Mouse (Mus musculus) liver, embryonic 16.5 days (tissue): ENCODE measurements around the gene Gm9817. TPM values are rescaled to one million over a fixed set of nuclear protein-coding genes. Genes with fewer than 3 reads are reported as not detected.
"Not testable (repeated sequence)": the region's sequence is repeated elsewhere in the genome, so short reads cannot be mapped to it uniquely, and the experiment has no call there.

Experiments
- ATAC-seq: fragments of 200-750 bp; cut with Nextera tagmentation; 2 replicates; pipeline ENCODE4 v1.8.0; 2017; ENCODE audit warnings: low read depth, mild to moderate bottlenecking, moderate number of reproducible peaks, moderate library complexity
- H3K27ac ChIP-seq: fragments of 300-500 bp; sonication (generic); 2 replicates; pipeline ENCODE4 v1.5.1; 2014; ENCODE audit warnings: mild to moderate bottlenecking, low read length
- H3K27me3 ChIP-seq: fragments of 300-500 bp; sonication (generic); 2 replicates; pipeline ENCODE4 v1.6.1; 2014; ENCODE audit warnings: low read depth, low read length, mixed read lengths; ENCODE audit not compliant: control insufficient read depth, insufficient read depth
- H3K36me3 ChIP-seq: fragments of 300-500 bp; sonication (generic); 2 replicates; pipeline ENCODE4 v1.6.1; 2014; ENCODE audit warnings: mild to moderate bottlenecking; ENCODE audit not compliant: control insufficient read depth, insufficient read depth
- H3K4me1 ChIP-seq: fragments of 300-500 bp; sonication (generic); 2 replicates; pipeline ENCODE4 v1.6.1; 2014; ENCODE audit warnings: low read depth, low read length, mixed read lengths; ENCODE audit not compliant: control insufficient read depth
- H3K4me2 ChIP-seq: fragments of 300-500 bp; sonication (generic); 2 replicates; pipeline ENCODE4 v1.6.1; 2014; ENCODE audit warnings: low read depth, low read length, mixed read lengths
- H3K4me3 ChIP-seq: fragments of 300-500 bp; sonication (generic); 2 replicates; pipeline ENCODE4 v1.5.1; 2014; ENCODE audit warnings: low read depth, mild to moderate bottlenecking, low read length
- H3K9ac ChIP-seq: fragments of 300-500 bp; sonication (generic); 2 replicates; pipeline ENCODE4 v1.6.1; 2014; ENCODE audit warnings: low read depth, low read length
- H3K9me3 ChIP-seq: fragments of 300-500 bp; sonication (generic); replicated peaks from 2 replicates; pipeline ENCODE4 v1.6.1; 2016; ENCODE audit warnings: low read length; ENCODE audit not compliant: control insufficient read depth
- WGBS: fragments of 180-500 bp; shearing (Covaris S2); extraction: QIAGEN DNeasy Blood & Tissue Kit; methylation state at CpG from one replicate; pipeline ENCODE4 v1.1.7; 2014; ENCODE audit not compliant: insufficient replicate concordance; 5-methylcytosine and 5-hydroxymethylcytosine counted together
- polyA plus RNA-seq: library from polyadenylated mRNA; unstranded; fragments of >200 nt; fragmentation: Nextera tagmentation; extraction: Ambion mirVana; gene quantifications from 2 replicates; pipeline ENCODE4 v1.2.1, GENCODE M21; 2015

The Gm9817 gene
- not detected in 2 replicates for polyA plus RNA-seq

DNA sequence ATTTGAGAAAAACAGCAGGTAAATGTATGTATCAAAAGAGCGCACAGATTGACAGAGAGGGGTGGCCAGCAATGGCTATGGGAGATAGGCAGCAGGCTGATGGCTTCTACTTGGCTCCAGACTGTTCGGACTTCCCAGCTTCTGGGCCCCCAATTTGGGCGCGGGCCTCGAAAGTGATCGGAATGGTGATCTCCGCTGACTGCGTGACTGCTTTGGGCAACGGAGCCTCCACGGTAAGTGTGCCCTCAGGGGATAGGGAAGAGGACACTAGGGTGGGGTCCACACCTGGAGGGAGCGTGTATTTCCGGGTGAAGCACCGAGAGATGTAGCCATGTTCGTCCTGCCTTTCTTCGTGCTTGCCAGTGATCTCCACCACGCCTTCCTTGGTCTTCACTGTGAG, at the start of gene Gm9817:
Gene Gm9817 (plus strand): TSS at position 301 of the 400 bp plus-strand sequence.
- peaks cover 22% of the 10 kb centered on the region for H3K27me3 ChIP-seq
- H3K4me2 ChIP-seq, result not testable (repeated sequence)

DNA sequence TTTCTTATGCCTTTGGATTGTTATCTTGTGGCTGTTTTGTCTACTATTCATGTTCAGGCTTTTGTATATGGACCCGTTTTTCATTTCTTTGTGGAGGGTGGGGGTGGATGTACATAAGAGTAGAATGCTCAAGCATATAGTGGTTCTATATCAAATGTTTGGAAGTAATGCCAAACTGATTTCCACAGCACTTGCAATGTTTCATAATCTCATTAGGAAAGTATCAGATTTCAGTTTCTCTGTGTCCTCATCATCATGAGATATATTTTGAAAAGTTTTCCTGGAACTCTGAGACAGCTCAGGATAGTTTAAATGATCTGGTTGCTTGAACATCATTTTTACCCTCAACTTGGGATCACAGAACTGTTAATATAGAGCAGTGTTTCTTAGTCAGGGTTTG, 48.7 kb upstream of the Gm9817 start:
- Histone ChIP-seq H3K4me2 (no peak overlapping the region), H3K4me3 (no peak overlapping the region), H3K4me1 (peaks cover 4% of the 10 kb centered on the region), H3K36me3 (no peaks in the 10 kb centered on the region), H3K9me3 (no peaks in the 10 kb centered on the region), H3K9ac (no peak overlapping the region), H3K27me3 (peaks cover 12% of the 10 kb centered on the region; the same call in 1 of the 2 replicates), H3K27ac (no peak overlapping the region)
- no peak for ATAC-seq
- WGBS, result 35% methylated on average over 1 of the region's 1 CpGs

More for the DNA sequence above, at the start of gene Gm9817:
- not testable (repeated sequence) for H3K4me3 ChIP-seq, H3K9me3 ChIP-seq, H3K4me1 ChIP-seq, H3K36me3 ChIP-seq, ATAC-seq, H3K27ac ChIP-seq, H3K9ac ChIP-seq
- WGBS, result 47% methylated on average over 16 of the region's 16 CpGs

DNA sequence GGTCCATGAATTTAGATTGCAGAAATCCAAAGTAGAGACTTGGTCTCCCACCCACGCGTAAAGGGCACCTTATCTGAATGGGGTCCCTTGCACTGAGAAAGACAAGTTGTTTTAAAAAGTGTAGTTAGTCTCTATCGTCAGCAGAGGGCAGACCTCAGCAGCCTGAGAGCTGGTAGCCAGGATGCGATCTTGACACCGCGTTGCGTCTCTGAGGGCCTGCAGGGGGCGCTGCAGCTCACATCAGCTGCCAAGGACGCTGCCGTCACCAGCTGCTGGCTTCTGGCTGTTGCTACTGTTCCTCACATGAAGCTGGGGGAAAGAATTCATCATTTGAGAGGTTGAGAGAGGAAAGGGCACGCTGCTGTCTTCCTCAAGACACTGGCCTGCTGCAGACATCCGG, 47.7 kb upstream of the Gm9817 start:
- no peak overlapping the region for H3K27ac ChIP-seq
- peaks cover 4% of the 10 kb centered on the region for H3K4me1 ChIP-seq
- whole genome bisulfite sequencing, result 8% methylated on average over 12 of the region's 12 CpGs
- H3K9ac ChIP-seq, result no peak overlapping the region
- no peak overlapping the region for H3K4me3 ChIP-seq
- no peaks in the 10 kb centered on the region for H3K9me3 ChIP-seq
- peaks cover 12% of the 10 kb centered on the region; the same call in 1 of the 2 replicates for H3K27me3 ChIP-seq
- H3K4me2 ChIP-seq, result no peak overlapping the region
- no peaks in the 10 kb centered on the region for H3K36me3 ChIP-seq
- no peak for ATAC-seq

DNA sequence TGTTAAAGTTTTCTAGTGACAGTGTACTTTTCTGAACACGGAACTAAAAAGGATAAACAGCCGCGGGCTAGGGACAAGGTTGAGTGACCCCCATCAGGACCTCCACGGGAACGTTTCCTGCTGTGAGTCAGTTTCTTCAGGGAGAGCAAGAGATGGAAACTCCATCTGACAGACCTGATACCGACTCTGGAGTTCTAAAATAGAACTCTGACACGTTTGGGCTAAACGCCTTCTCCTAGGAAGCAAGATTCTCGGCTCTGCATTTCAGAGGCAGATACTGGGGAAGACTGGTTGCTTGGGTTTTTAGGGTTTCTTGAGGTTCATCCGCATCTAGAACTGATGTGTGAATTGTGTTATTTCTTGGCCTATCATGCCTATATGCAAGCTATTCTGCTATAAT, 47.2 kb upstream of the Gm9817 start:
- no peak for ATAC-seq
- Histone ChIP-seq H3K4me2 (no peak overlapping the region), H3K9me3 (no peaks in the 10 kb centered on the region), H3K9ac (no peak overlapping the region), H3K36me3 (no peaks in the 10 kb centered on the region), H3K27ac (no peak overlapping the region), H3K27me3 (peaks cover 12% of the 10 kb centered on the region), H3K4me3 (no peak overlapping the region), H3K4me1 (peaks cover 4% of the 10 kb centered on the region)
- 40% methylated on average over 10 of the region's 10 CpGs for WGBS

DNA sequence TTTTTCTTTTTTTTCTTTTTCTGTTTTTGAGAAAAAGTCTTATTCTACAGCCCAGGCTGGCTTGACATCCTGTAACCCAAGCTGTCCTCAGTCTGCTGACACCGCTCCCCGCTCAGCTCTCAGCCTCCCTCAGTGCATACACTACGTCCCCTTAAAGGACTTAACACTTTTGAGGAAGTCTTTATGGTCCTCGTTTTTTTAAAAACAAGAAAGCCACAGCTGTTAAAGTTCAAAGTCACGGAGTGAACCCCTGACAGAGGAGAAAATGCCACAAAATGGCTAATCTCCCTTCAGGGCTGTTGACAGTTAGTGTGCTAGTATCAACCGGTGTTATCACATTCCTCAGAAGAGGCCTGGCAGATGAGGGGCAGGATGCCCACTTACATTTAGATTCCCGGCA, 46.7 kb upstream of the Gm9817 start:
- 10% methylated on average over 7 of the region's 7 CpGs for WGBS
- no peak overlapping the region for H3K4me2 ChIP-seq

DNA sequence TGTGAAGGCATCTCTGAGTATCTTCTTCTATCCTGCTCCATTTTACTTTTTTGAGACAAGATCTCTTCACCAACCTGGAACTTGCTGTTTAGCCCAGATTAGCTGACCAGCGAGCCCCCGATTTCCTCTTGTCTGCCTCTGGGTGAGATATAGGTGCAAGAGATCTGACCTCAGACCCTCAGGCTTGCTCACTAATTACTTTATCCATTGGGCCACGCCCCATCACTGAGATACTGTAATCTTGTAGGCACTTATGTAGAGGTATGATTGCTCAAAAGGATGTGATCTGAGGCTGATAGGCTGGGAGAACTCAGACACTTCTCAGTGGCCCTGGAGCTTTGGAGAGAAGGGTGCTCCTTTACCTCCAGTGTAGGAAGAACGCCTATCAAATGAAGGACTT, 46.0 kb upstream of the Gm9817 start:
- peaks cover 12% of the 10 kb centered on the region for H3K27me3 ChIP-seq
- WGBS, result 28% methylated on average over 4 of the region's 4 CpGs
- no peaks in the 10 kb centered on the region for H3K36me3 ChIP-seq
- H3K4me1 ChIP-seq, result peaks cover 4% of the 10 kb centered on the region
- H3K9ac ChIP-seq, result no peak overlapping the region
- no peak overlapping the region for H3K4me3 ChIP-seq
- no peak overlapping the region for H3K27ac ChIP-seq
- H3K4me2 ChIP-seq, result no peak overlapping the region
- H3K9me3 ChIP-seq, result no peaks in the 10 kb centered on the region
- no peak for ATAC-seq

More for the DNA sequence above, 46.7 kb upstream of the Gm9817 start:
- Histone ChIP-seq H3K9me3 (no peaks in the 10 kb centered on the region), H3K27me3 (peaks cover 12% of the 10 kb centered on the region), H3K9ac (no peak overlapping the region), H3K4me1 (peaks cover 4% of the 10 kb centered on the region), H3K4me3 (no peak overlapping the region), H3K36me3 (no peaks in the 10 kb centered on the region), H3K27ac (no peak overlapping the region)
- ATAC-seq, result peak; percentile 21; the same call in 1 of the 2 replicates

DNA sequence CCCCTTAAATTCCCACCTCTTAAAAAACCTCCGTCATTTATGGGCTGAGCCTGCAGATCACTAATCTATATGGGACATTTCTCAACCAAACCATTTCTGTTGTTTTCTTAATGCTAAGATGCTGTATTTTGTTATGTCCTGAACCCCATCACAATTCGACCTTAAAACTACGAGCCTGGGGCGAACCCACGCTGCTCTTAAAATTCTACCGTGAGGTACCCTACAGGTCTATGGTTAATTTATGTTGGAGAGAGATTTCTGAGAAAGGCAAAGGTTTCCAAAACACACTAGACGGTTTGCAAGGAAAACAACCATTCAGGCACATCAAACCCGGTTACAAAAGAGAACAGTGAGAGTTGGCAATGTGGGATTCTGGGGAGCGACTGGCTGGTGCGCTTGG, 45.1 kb upstream of the Gm9817 start:
- H3K4me2 ChIP-seq, result no peak overlapping the region
- no peak overlapping the region for H3K4me3 ChIP-seq
- H3K4me1 ChIP-seq, result peaks cover 4% of the 10 kb centered on the region
- H3K27me3 ChIP-seq, result peaks cover 12% of the 10 kb centered on the region
- no peak for ATAC-seq
- no peaks in the 10 kb centered on the region for H3K9me3 ChIP-seq
- H3K9ac ChIP-seq, result no peak overlapping the region
- no peaks in the 10 kb centered on the region for H3K36me3 ChIP-seq
- no peak overlapping the region for H3K27ac ChIP-seq
- 75% methylated on average over 10 of the region's 10 CpGs for WGBS

DNA sequence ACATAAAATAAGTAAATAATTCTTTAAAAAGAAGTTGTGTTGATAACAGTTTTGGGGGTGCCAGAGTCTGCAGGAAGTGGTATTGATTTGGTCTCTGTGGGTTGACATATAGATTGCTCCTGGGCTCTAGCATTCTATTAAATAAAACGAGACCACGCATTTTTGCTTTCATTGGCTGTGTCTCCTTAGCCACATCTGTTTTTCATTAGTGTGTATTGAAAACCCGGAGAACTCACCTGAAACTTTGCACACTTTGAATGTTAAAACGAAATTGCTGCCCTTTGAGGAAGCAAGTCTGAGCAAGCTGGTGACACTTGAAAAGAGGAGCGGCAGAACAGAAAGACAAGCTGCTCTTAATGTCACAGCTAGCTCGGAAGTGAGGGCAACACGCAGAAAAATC, 43.7 kb upstream of the Gm9817 start:
- ATAC-seq, result no peak
- H3K4me2 ChIP-seq, result no peak overlapping the region
- no peak overlapping the region for H3K27ac ChIP-seq
- WGBS, result 56% methylated on average over 7 of the region's 7 CpGs
- peaks cover 12% of the 10 kb centered on the region for H3K27me3 ChIP-seq
- H3K4me3 ChIP-seq, result no peak overlapping the region
- no peaks in the 10 kb centered on the region for H3K9me3 ChIP-seq
- H3K9ac ChIP-seq, result no peak overlapping the region
- H3K4me1 ChIP-seq, result peaks cover 4% of the 10 kb centered on the region
- no peaks in the 10 kb centered on the region for H3K36me3 ChIP-seq

DNA sequence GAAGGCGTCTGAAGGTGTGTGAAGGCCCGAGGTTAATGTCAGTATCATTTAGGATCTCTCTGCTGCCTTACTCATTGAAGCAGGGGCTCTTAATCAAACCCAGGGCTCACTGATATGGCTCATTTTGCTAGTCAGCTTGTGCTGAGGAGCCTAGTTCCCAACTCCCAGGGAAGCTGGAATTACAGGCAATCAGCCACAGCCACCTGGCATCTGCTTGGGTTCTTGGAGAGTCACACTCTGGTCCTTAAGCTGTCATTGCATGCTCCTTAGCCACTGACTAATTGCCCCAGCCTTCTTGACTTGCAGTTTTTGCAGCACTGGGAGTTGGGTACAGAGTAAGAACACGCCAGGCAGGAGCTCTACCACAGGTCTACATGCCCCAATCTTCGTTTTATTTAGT, 42.1 kb upstream of the Gm9817 start:
- Histone ChIP-seq H3K9me3 (no peaks in the 10 kb centered on the region), H3K9ac (no peak overlapping the region), H3K4me3 (no peak overlapping the region), H3K4me1 (peaks cover 2% of the 10 kb centered on the region; the same call in 1 of the 2 replicates), H3K27me3 (peaks cover 10% of the 10 kb centered on the region), H3K27ac (no peak overlapping the region), H3K36me3 (no peaks in the 10 kb centered on the region), H3K4me2 (no peak overlapping the region)
- no peak for ATAC-seq
- 55% methylated on average over 4 of the region's 4 CpGs for WGBS
